In the genomic region with DNA sequence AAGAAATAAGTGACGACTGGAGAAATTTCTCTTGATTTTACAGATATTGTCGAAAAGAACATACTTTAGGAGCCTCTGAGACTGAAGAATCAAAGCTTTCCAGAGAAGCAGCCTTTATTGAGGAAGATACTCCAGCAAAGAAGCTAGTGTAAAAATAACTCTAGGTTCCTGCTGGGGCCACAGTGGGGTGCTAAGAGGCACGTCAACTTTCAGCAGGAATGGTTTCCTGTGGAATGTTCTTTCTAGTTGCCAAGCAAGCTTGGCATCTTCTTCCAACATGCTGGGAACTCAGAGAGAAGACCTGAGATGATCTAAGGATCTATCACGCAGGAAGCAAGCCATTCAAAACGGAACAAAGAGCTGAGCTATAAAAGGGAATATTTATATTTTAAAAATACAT, we compare ENCODE assay signal across 10 mouse cellular contexts.
"Had no signal": no experiment of that assay in that cellular context is flagged by ENCODE, and none has a peak within 500 bp of the region (broad histone marks: within the 10 kb centered on the region; RNA-seq: fewer than 3 reads in every experiment).

No protein-coding gene starts in this region.

- H3K9me3 ChIP-seq: limb, embryonic 12.5 days; liver, embryonic 13.5 days; midbrain, embryonic 12.5 days; neural tube, embryonic 13.5 days had no signal

- ATAC-seq: liver, postnatal 0 days; midbrain, embryonic 16.5 days had no signal

- H3K36me3 ChIP-seq: limb, embryonic 12.5 days; liver, embryonic 13.5 days; midbrain, embryonic 12.5 days; neural tube, embryonic 13.5 days had no signal

- H3K27me3 ChIP-seq: limb, embryonic 12.5 days; liver, embryonic 13.5 days; midbrain, embryonic 12.5 days; neural tube, embryonic 13.5 days had no signal

- H3K9ac ChIP-seq: limb, embryonic 12.5 days; liver, embryonic 13.5 days; liver, postnatal 0 days; midbrain, embryonic 12.5 days; neural tube, embryonic 13.5 days had no signal

- H3K4me3 ChIP-seq: limb, embryonic 12.5 days; liver, embryonic 13.5 days; midbrain, embryonic 12.5 days; neural tube, embryonic 13.5 days had no signal

- H3K4me2 ChIP-seq: limb, embryonic 12.5 days; liver, embryonic 13.5 days; midbrain, embryonic 12.5 days; neural tube, embryonic 13.5 days had no signal

- H3K27ac ChIP-seq: limb, embryonic 12.5 days; liver, embryonic 13.5 days; midbrain, embryonic 12.5 days; neural tube, embryonic 13.5 days had no signal

- H3K4me1 ChIP-seq: limb, embryonic 12.5 days; liver, embryonic 13.5 days; midbrain, embryonic 12.5 days; neural tube, embryonic 13.5 days had no signal

- DNase-seq: kidney, postnatal 25 days; liver; liver, embryonic 13.5 days; liver, postnatal 0 days; right cerebral cortex, postnatal 14 days; thymus, postnatal 36 days had no signal
